Comparison of ENCODE assay signal across 9 mouse cellular contexts in genomic region chr3:85543652-85544051, GRCm38 (mm10). TPM values are rescaled to one million over a fixed set of nuclear protein-coding genes. Genes with fewer than 3 reads are reported as not detected.
A peak's percentile ranks its signal among the peaks of the same experiment; 100 is the strongest.
DNase-seq lines count a peak whose midpoint lies in the region; ATAC-seq and TF ChIP-seq lines count a peak whose summit lies in the region.
"Had no signal": no experiment of that assay in that cellular context is flagged by ENCODE, and none has a peak within 500 bp of the region (broad histone marks: within the 10 kb centered on the region; RNA-seq: fewer than 3 reads in every experiment).

No protein-coding gene starts in this region.

- DNase-seq in heart, adult 2 months = no peak
- no peak for DNase-seq in heart, postnatal 14 days
- DNase-seq in 3T3-L1 (ENCODE audit: low read depth, low spot score) (peak; percentile 49), NIH3T3 (ENCODE audit: low read depth) (peak; percentile 52)
- DNase-seq in liver, postnatal 0 days = no peak
- no peak for DNase-seq in layer of hippocampus, postnatal 10 days (ENCODE audit: low spot score in 2 of 2)
- DNase-seq in ovary, postnatal 14 days (ENCODE audit: low spot score) = no peak
- DNase-seq in Muller cell, postnatal 12 days (ENCODE audit: inconsistent ontology term) = no peak

- H3K27me3 ChIP-seq in heart, adult 2 months (ENCODE audit: control insufficient read depth, insufficient read depth, low read length) = no peaks in the 10 kb centered on the region
- no peaks in the 10 kb centered on the region for H3K27me3 ChIP-seq in liver, postnatal 0 days (ENCODE audit: insufficient read depth, low read length)
- H3K27me3 ChIP-seq: heart, embryonic 13.5 days had no signal

- WGBS in heart, adult 2 months = 38% methylated on average over 2 of the region's 2 CpGs
- 46% methylated on average over 2 of the region's 2 CpGs for WGBS in liver, postnatal 0 days (ENCODE audit: insufficient replicate concordance)

- no peaks in the 10 kb centered on the region for H3K4me1 ChIP-seq in heart, adult 2 months (ENCODE audit: control insufficient read depth, insufficient read depth, low read length)
- H3K4me1 ChIP-seq in liver, postnatal 0 days (ENCODE audit: insufficient read depth) = no peaks in the 10 kb centered on the region
- H3K4me1 ChIP-seq: heart, embryonic 13.5 days had no signal

- no peak overlapping the region for H3K4me3 ChIP-seq in heart, adult 2 months
- H3K4me3 ChIP-seq in liver, postnatal 0 days (ENCODE audit: low read depth, low read length) = no peak overlapping the region
- H3K4me3 ChIP-seq: heart, embryonic 13.5 days had no signal

- H3K4me2 ChIP-seq in liver, postnatal 0 days (ENCODE audit: low read depth, low read length) = no peak overlapping the region
- H3K4me2 ChIP-seq: heart, embryonic 13.5 days had no signal

- no peak overlapping the region for H3K27ac ChIP-seq in heart, adult 2 months
- no peak overlapping the region for H3K27ac ChIP-seq in liver, postnatal 0 days (ENCODE audit: low read depth)
- H3K27ac ChIP-seq: heart, embryonic 13.5 days had no signal

- no peak overlapping the region for H3K9ac ChIP-seq in heart, adult 2 months (ENCODE audit: low read depth, low read length)
- H3K9ac ChIP-seq in liver, postnatal 0 days (replicated peaks) = no peak overlapping the region
- H3K9ac ChIP-seq: heart, embryonic 13.5 days had no signal

- peak; percentile 57 for TF ChIP-seq CTCF in heart, adult 2 months (IDR thresholded peaks at IDR 0.05)
- TF ChIP-seq CTCF in liver, postnatal 0 days (IDR thresholded peaks at IDR 0.05; ENCODE audit: low read depth) = peak; percentile 59

- ATAC-seq in liver, postnatal 0 days = no peak

- H3K79me2 ChIP-seq in heart, adult 2 months (replicated peaks; ENCODE audit: control insufficient read depth, insufficient read depth, low read length) = no peaks in the 10 kb centered on the region

- intact Hi-C loops in heart, adult 2 months (cut with DNase I) = no loop called here
- intact Hi-C loops in heart, postnatal 14 days (cut with DNase I) = no loop called here

- H3K36me3 ChIP-seq in heart, adult 2 months (ENCODE audit: control insufficient read depth, insufficient read depth, low read length) = no peaks in the 10 kb centered on the region
- H3K36me3 ChIP-seq in liver, postnatal 0 days (replicated peaks; ENCODE audit: insufficient read depth, low read length) = no peaks in the 10 kb centered on the region
- H3K36me3 ChIP-seq: heart, embryonic 13.5 days had no signal

- no peak for TF ChIP-seq POLR2A in heart, adult 2 months (IDR thresholded peaks at IDR 0.05; ENCODE audit: insufficient read depth, low read depth, low read length)

- no peak for TF ChIP-seq EP300 in heart, adult 2 months (IDR thresholded peaks at IDR 0.05; ENCODE audit: insufficient read depth, low read depth, low read length)
- no peak for TF ChIP-seq EP300 in liver, postnatal 0 days (IDR thresholded peaks at IDR 0.05; ENCODE audit: low read depth)

- H3K9me3 ChIP-seq in liver, postnatal 0 days (ENCODE audit: low read length) = no peaks in the 10 kb centered on the region
- H3K9me3 ChIP-seq: heart, embryonic 13.5 days had no signal

RNA-seq across cellular contexts. Expression of gene Gatb, which starts 30.3 kb away (rescaled TPM):
- 10 to 100 TPM; 45.6 to 49.7 TPM for total RNA-seq in heart, adult 2 months (2021)
- 22.0 and 40.1 TPM in 2 replicates for polyA plus RNA-seq in heart, adult 2 months (2012; rRNA removed)
- 10 to 100 TPM; 28.1 to 30.8 TPM for total RNA-seq in heart, postnatal 14 days (2021)
- polyA plus RNA-seq in liver, postnatal 0 days (2015; fragmentation: Nextera tagmentation; extraction: Ambion mirVana) = 13.0 and 14.6 TPM in 2 replicates
- 10 to 100 TPM; 15.0 to 16.6 TPM for total RNA-seq in layer of hippocampus, postnatal 10 days (2021)

Comparison
In these comparisons a context has a peak if more than half of its experiments do, and no peak if none do; other contexts are left out.
1. DNase-seq: peak in 3T3-L1 (single experiment) and NIH3T3 (single experiment); none in heart, adult 2 months (0 of 2), heart, postnatal 14 days (0 of 2), liver, postnatal 0 days (single experiment), layer of hippocampus, postnatal 10 days (0 of 2), ovary, postnatal 14 days (single experiment) and Muller cell, postnatal 12 days (single experiment).